Mouse (Mus musculus): ENCODE data around the gene Foxk1.

DNA sequence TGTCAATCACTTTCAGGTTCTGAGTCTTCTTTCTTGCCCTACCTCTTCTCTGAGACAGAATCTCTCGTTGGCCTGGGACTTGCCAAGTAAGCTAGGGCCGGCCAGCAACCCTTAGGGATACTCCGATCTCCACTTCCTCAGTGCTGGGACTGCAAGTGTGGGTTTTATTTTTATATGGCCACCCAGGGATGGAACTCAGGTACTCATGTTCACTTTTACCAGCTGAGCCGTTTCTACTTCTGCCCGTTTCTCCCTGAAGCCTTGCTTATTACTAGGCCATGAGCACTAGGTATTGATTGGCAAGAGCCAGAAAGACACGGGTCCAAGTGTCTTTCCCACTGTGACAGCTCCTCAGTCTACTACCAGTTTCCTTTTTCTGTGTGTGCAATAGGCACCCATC is 61.7 kb downstream of the Foxk1 start:
- TF ChIP-seq CTCF (IDR thresholded peaks at IDR 0.05; ENCODE audit: control insufficient read depth, insufficient read depth, insufficient read length) = no peak
- no peak for TF ChIP-seq MYOD1 (IDR thresholded peaks at IDR 0.05; ENCODE audit: control insufficient read depth, insufficient read length, low read depth)
